Mouse (Mus musculus): ENCODE data around the gene Vegfa.

GRCm38 (mm10) chr17:45970741-45971550, 61.2 kb downstream of the Vegfa start:
- TF ChIP-seq USF1 (IDR thresholded peaks at IDR 0.05; ENCODE audit: low read depth), result no peak
- TF ChIP-seq MAX (IDR thresholded peaks at IDR 0.05), result no peak
- no peak for TF ChIP-seq CTCF (IDR thresholded peaks at IDR 0.05; ENCODE audit: control insufficient read depth, insufficient read depth, insufficient read length)
